Mouse (Mus musculus): ENCODE results near the gene Ccdc69. TPM values are rescaled to one million over a fixed set of nuclear protein-coding genes. Genes with fewer than 3 reads are reported as not detected.
A peak's percentile ranks its signal among the peaks of the same experiment; 100 is the strongest.
"Not testable (repeated sequence)": the region's sequence is repeated elsewhere in the genome, so short reads cannot be mapped to it uniquely, and the experiment has no call there.

The Ccdc69 gene
- 0.32 and 0.73 TPM in 2 replicates for polyA plus RNA-seq (2014; fragmentation: Nextera tagmentation; extraction: Ambion mirVana)

DNA sequence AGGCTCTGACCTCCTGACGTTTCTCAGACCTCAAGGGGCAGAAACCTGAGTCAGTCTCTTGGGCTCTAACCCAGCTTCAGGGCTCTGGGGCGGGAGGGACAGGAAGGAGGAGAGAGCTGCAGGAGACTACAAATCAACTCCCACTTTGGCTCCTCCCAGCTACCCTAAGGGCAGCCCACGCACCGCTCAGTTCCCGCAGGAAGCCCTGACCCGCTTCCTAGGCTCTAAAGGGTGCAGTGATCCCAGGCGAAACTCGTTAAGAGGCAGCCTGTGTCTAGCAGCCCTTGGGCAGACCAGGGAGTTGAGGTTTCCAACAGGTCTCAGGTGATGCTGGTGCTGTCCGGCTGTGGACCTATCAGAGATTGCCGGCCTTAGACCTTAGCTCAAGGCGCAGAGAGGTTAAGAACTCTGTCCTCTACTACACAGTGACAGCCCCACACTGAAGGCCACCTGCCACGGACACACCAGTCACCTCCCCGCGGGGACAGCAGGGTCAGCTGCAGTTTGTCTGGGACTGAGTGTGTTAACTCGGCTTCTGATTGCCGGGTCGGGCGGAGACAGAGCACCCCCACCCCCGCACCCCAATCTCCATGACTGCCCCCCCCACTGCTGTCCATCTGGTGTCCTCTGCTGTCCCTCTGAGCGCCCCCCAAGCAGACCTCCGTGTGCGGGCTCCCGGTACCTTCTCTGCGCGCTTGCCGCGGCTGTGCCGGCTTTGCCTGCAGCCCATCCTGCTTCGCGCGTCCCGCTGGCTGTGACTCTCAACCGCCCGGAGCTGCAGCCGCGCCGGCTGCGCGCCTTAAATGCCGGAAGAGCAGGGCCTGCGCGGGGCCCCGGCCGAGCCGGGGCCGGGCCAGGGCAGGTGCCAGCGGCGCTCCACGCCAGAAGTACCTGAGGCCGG is at the start of gene Ccdc69:
TSS of gene Ccdc69 (minus strand) at position 801 of the 901 bp plus-strand sequence.
- Histone ChIP-seq H3K9me3 (ENCODE audit: control insufficient read depth, low read length) (no peaks in the 10 kb centered on the region), H3K4me1 (ENCODE audit: control insufficient read depth, insufficient read depth, low read length) (peaks cover 11% of the 10 kb centered on the region), H3K27me3 (ENCODE audit: control insufficient read depth, insufficient read depth, low read length) (0 out of 2 replicates have a peak, but pooled peaks cover 4% of the 10 kb centered on the region), H3K36me3 (ENCODE audit: control insufficient read depth, insufficient read depth, low read length) (no peaks in the 10 kb centered on the region), H3K4me3 (ENCODE audit: low read depth, low read length) (peak within 1 kb of the TSS; percentile 38), H3K9ac (ENCODE audit: low read length) (peak within 1 kb of the TSS; percentile 63), H3K27ac (ENCODE audit: low read depth, low read length) (no peak within 1 kb of the TSS), H3K4me2 (ENCODE audit: low read depth) (peak within 1 kb of the TSS; percentile 94)
- 0 out of 2 replicates have a peak, but pooled peaks have one; percentile 53 for ATAC-seq (ENCODE audit: insufficient read depth, low FRiP score, low TSS enrichment)
- DNase-seq (ENCODE audit: low spot score): peak; percentile 65
- WGBS: under 1% methylated on average over 50 of the region's 50 CpGs

DNA sequence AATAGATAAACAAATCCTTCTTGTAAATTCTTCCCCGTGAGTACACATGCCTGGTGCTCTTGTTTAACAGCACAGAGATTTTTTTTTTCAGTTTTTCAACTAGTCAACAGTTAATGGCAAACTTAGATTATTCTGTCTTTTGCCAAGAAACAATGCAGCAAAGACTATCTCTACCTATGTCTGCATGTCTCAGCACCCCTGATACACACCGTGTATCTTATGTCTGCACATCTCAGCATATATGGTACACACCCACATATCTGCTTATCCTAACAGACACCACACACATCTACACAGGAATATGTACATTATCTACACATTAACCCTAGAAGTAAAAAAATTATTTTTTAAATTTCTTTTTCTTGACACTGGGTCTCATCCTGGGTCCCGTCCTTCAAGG is 48.7 kb upstream of the Ccdc69 start:
- H3K36me3 ChIP-seq (ENCODE audit: control insufficient read depth, insufficient read depth, low read length): no peaks in the 10 kb centered on the region
- 91% methylated on average over 3 of the region's 3 CpGs for WGBS
- no peaks in the 10 kb centered on the region for H3K9me3 ChIP-seq (ENCODE audit: control insufficient read depth, low read length)
- H3K4me1 ChIP-seq (ENCODE audit: control insufficient read depth, insufficient read depth, low read length): no peaks in the 10 kb centered on the region
- ATAC-seq (ENCODE audit: insufficient read depth, low FRiP score, low TSS enrichment) (no peak), DNase-seq (ENCODE audit: low spot score) (no peak)
- no peak overlapping the region for H3K4me3 ChIP-seq (ENCODE audit: low read depth, low read length)
- no peak overlapping the region for H3K9ac ChIP-seq (ENCODE audit: low read length)
- no peaks in the 10 kb centered on the region for H3K27me3 ChIP-seq (ENCODE audit: control insufficient read depth, insufficient read depth, low read length)
- no peak overlapping the region for H3K4me2 ChIP-seq (ENCODE audit: low read depth)
- H3K27ac ChIP-seq (ENCODE audit: low read depth, low read length): no peak overlapping the region

DNA sequence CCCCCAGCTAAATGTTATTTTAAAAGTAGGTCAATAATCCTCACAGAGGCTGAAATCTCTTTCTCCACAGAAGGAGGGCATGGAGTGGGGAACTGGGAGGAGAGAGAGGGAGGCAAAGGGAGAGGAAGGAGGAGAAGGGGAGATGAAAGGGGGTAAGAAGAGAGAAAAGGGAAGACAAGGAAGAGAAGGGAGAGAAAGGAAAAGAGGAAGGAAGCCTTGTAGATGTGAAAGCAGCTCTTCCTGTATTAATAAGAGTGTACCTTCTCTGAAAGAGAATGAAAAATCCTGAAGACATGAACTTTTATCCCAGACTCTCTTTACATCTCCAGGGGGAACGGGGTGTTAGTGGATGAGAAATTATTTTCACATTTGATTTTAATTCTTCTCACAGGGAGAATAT is 43.5 kb upstream of the Ccdc69 start:
- Histone ChIP-seq H3K9ac (ENCODE audit: low read length) (no peak overlapping the region), H3K27me3 (ENCODE audit: control insufficient read depth, insufficient read depth, low read length) (no peaks in the 10 kb centered on the region), H3K4me3 (ENCODE audit: low read depth, low read length) (no peak overlapping the region), H3K4me1 (ENCODE audit: control insufficient read depth, insufficient read depth, low read length) (no peaks in the 10 kb centered on the region), H3K9me3 (ENCODE audit: control insufficient read depth, low read length) (no peaks in the 10 kb centered on the region), H3K36me3 (ENCODE audit: control insufficient read depth, insufficient read depth, low read length) (no peaks in the 10 kb centered on the region), H3K4me2 (ENCODE audit: low read depth) (no peak overlapping the region), H3K27ac (ENCODE audit: low read depth, low read length) (no peak overlapping the region)
- no peak for ATAC-seq (ENCODE audit: insufficient read depth, low FRiP score, low TSS enrichment)
- DNase-seq (ENCODE audit: low spot score): no peak
- WGBS: 92% methylated on average over 1 of the region's 1 CpGs

DNA sequence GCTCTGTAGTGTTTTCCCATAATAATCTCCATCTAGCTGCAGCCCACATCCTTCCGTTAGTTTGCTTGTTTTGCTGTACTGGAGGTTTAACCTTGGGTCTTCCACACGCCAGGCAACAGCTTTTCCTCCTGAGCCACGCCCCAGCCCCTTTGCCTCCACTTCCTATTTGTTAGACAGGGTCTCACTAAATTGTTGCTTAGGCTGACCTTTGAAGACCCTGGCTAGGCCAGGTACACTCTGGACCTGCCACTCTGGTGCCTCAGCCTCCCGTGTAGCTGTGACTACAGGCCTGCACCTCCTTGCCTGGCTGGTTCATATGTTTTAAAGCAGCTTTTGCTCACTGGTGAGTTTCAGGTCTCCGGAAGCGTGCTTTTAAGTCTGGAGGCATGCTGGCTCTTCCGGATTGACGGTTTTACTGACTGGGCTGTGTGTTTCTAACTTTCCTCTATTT is 42.9 kb upstream of the Ccdc69 start:
- WGBS: 76% methylated on average over 8 of the region's 8 CpGs

DNA sequence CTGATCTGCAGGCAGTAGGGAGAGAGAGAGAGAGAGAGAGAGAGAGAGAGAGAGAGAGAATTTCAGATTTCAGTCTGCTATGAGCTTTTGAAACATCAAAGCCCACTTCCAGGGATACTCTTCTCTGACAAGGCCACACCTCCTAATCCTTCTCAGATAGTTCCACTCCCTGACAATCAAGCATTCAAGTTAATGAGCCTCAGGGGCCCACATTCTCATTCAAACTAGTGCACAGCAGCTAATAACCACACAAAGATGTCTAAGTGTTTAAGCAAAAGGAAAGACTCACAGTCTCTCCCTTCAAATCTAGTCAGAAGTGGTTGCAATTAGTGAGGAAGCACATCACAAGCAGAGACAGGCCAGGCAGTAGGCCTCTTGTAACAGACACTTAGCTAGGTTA is 42.3 kb upstream of the Ccdc69 start:
- H3K36me3 ChIP-seq (ENCODE audit: control insufficient read depth, insufficient read depth, low read length): no peaks in the 10 kb centered on the region
- H3K27me3 ChIP-seq (ENCODE audit: control insufficient read depth, insufficient read depth, low read length): no peaks in the 10 kb centered on the region
- ATAC-seq (ENCODE audit: insufficient read depth, low FRiP score, low TSS enrichment): no peak

More for the DNA sequence above, 42.9 kb upstream of the Ccdc69 start:
- ATAC-seq (ENCODE audit: insufficient read depth, low FRiP score, low TSS enrichment): no peak
- no peak overlapping the region for H3K4me2 ChIP-seq (ENCODE audit: low read depth)
- DNase-seq (ENCODE audit: low spot score): no peak
- no peak overlapping the region for H3K9ac ChIP-seq (ENCODE audit: low read length)
- H3K4me3 ChIP-seq (ENCODE audit: low read depth, low read length): no peak overlapping the region
- H3K27ac ChIP-seq (ENCODE audit: low read depth, low read length): no peak overlapping the region
- no peaks in the 10 kb centered on the region for H3K27me3 ChIP-seq (ENCODE audit: control insufficient read depth, insufficient read depth, low read length)
- H3K4me1 ChIP-seq (ENCODE audit: control insufficient read depth, insufficient read depth, low read length): no peaks in the 10 kb centered on the region
- no peaks in the 10 kb centered on the region for H3K36me3 ChIP-seq (ENCODE audit: control insufficient read depth, insufficient read depth, low read length)
- H3K9me3 ChIP-seq (ENCODE audit: control insufficient read depth, low read length): no peaks in the 10 kb centered on the region

DNA sequence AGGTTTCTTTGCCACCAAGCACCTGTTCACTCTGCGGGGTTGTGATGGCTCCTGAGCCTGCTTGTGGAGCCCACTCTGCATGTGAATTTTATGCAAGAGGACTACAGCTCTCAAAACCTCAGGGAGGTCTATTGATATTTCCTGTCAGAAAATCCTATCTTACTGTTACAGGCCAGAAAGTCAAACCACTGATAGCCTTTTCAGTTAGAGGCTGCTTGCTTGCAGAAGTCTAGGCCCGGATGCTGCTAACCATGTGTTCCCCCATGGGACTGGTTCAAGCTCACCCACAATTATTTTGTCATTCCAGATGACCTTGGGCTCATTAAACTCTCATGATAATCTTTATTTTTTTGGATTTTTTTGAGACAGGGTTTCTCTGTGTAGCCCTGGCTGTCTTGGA is 39.1 kb upstream of the Ccdc69 start:
- H3K9ac ChIP-seq (ENCODE audit: low read length): no peak overlapping the region
- no peak for DNase-seq (ENCODE audit: low spot score)
- ATAC-seq (ENCODE audit: insufficient read depth, low FRiP score, low TSS enrichment): no peak
- no peaks in the 10 kb centered on the region for H3K36me3 ChIP-seq (ENCODE audit: control insufficient read depth, insufficient read depth, low read length)
- no peaks in the 10 kb centered on the region for H3K27me3 ChIP-seq (ENCODE audit: control insufficient read depth, insufficient read depth, low read length)
- H3K9me3 ChIP-seq (ENCODE audit: control insufficient read depth, low read length): no peaks in the 10 kb centered on the region
- WGBS: 90% methylated on average over 2 of the region's 2 CpGs
- H3K27ac ChIP-seq (ENCODE audit: low read depth, low read length): no peak overlapping the region
- H3K4me2 ChIP-seq (ENCODE audit: low read depth): no peak overlapping the region
- H3K4me3 ChIP-seq (ENCODE audit: low read depth, low read length): no peak overlapping the region
- H3K4me1 ChIP-seq (ENCODE audit: control insufficient read depth, insufficient read depth, low read length): no peaks in the 10 kb centered on the region

More for the DNA sequence above, 42.3 kb upstream of the Ccdc69 start:
- no peak overlapping the region for H3K9ac ChIP-seq (ENCODE audit: low read length)
- H3K27ac ChIP-seq (ENCODE audit: low read depth, low read length): no peak overlapping the region
- H3K9me3 ChIP-seq (ENCODE audit: control insufficient read depth, low read length): no peaks in the 10 kb centered on the region
- no peak overlapping the region for H3K4me3 ChIP-seq (ENCODE audit: low read depth, low read length)
- DNase-seq (ENCODE audit: low spot score): no peak
- H3K4me2 ChIP-seq (ENCODE audit: low read depth): no peak overlapping the region
- H3K4me1 ChIP-seq (ENCODE audit: control insufficient read depth, insufficient read depth, low read length): no peaks in the 10 kb centered on the region

DNA sequence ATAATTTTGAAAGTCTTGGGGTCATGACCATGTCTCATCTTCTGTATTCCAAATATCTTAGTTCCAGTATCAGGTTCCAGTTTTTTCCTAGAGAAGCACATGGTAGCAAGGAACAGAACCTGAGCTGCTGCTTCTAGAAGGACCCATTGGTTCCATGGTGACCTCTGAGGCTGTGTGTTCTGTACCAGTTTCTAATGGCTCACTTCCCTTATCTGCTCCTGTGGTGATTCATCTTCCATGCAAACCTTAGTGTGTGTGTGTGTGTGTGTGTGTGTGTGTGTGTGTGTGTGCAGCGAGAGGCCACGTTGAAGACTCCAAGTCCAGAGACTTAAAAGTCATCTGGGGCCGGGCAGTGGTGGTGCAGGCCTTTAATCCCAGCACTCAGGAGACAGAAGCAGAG is 38.1 kb upstream of the Ccdc69 start:
- no peak for DNase-seq (ENCODE audit: low spot score)
- H3K4me1 ChIP-seq (ENCODE audit: control insufficient read depth, insufficient read depth, low read length): no peaks in the 10 kb centered on the region
- 95% methylated on average over 3 of the region's 3 CpGs for WGBS
- ATAC-seq (ENCODE audit: insufficient read depth, low FRiP score, low TSS enrichment): no peak
- H3K27me3 ChIP-seq (ENCODE audit: control insufficient read depth, insufficient read depth, low read length): no peaks in the 10 kb centered on the region
- no peaks in the 10 kb centered on the region for H3K36me3 ChIP-seq (ENCODE audit: control insufficient read depth, insufficient read depth, low read length)
- no peak overlapping the region for H3K27ac ChIP-seq (ENCODE audit: low read depth, low read length)
- H3K4me3 ChIP-seq (ENCODE audit: low read depth, low read length): no peak overlapping the region
- H3K4me2 ChIP-seq (ENCODE audit: low read depth): no peak overlapping the region
- H3K9ac ChIP-seq (ENCODE audit: low read length): no peak overlapping the region
- H3K9me3 ChIP-seq (ENCODE audit: control insufficient read depth, low read length): no peaks in the 10 kb centered on the region

DNA sequence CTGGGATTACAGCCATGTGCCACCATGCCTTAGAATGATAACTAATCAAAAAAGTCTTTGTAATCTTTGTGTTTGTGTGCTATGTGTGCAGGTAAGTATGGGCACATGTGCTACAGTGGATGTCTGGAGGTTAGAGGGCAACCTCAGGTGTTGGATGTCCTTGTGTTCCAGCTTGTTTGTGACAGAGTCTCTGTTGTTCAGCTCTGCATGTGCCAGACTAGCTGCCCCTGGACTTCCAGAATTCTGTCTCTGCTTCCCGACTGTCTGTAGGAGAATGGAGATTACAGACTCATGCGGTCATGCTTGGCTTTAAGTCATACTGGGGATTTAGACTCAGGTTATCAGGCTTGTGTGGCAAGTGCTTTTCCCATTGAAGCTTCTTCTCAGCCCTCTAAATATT is 36.4 kb upstream of the Ccdc69 start:
- Histone ChIP-seq H3K4me2 (ENCODE audit: low read depth) (no peak overlapping the region), H3K9ac (ENCODE audit: low read length) (no peak overlapping the region), H3K27me3 (ENCODE audit: control insufficient read depth, insufficient read depth, low read length) (no peaks in the 10 kb centered on the region), H3K4me1 (ENCODE audit: control insufficient read depth, insufficient read depth, low read length) (no peaks in the 10 kb centered on the region), H3K36me3 (ENCODE audit: control insufficient read depth, insufficient read depth, low read length) (no peaks in the 10 kb centered on the region), H3K9me3 (ENCODE audit: control insufficient read depth, low read length) (no peaks in the 10 kb centered on the region), H3K4me3 (ENCODE audit: low read depth, low read length) (no peak overlapping the region), H3K27ac (ENCODE audit: low read depth, low read length) (no peak overlapping the region)
- 81% methylated on average over 2 of the region's 2 CpGs for WGBS
- DNase-seq (ENCODE audit: low spot score) (no peak), ATAC-seq (ENCODE audit: insufficient read depth, low FRiP score, low TSS enrichment) (no peak)

DNA sequence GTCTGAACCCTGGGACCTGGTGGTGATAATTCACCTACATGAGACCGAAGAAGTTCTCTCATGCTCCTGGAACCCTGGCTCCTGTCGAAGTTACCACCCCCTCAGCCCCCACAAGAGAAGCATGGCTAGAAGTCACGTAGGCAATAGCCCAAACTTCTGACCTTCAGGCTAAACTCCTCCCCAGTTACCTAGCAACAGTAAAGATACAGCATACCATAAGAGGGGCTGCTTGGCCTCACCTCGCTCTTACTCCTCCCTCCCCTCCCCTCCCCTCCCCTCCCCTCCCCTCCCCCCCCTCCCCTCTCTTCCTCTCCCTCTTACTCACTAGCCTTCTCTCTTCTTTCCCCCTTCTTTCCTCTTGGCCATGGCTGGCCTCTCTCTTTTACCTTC is 35.9 kb upstream of the Ccdc69 start:
- not testable (repeated sequence) for H3K27ac ChIP-seq (ENCODE audit: low read depth, low read length); ATAC-seq (ENCODE audit: insufficient read depth, low FRiP score, low TSS enrichment); H3K4me3 ChIP-seq (ENCODE audit: low read depth, low read length); H3K4me2 ChIP-seq (ENCODE audit: low read depth); DNase-seq (ENCODE audit: low spot score); H3K9ac ChIP-seq (ENCODE audit: low read length); H3K27me3 ChIP-seq (ENCODE audit: control insufficient read depth, insufficient read depth, low read length); H3K36me3 ChIP-seq (ENCODE audit: control insufficient read depth, insufficient read depth, low read length); H3K9me3 ChIP-seq (ENCODE audit: control insufficient read depth, low read length); H3K4me1 ChIP-seq (ENCODE audit: control insufficient read depth, insufficient read depth, low read length)
- WGBS: 40% methylated on average over 4 of the region's 4 CpGs
